Mouse (Mus musculus) 416B (cell line): ENCODE results near the gene Gria2.

Experiments
- DNase-seq: peaks from one replicate; pipeline ENCODE4 v3.0.0; 2011; ENCODE audit warnings: low read depth

Gene Gria2

GRCm38 (mm10) chr3:80775971-80776370 is 26.7 kb downstream of the Gria2 start:
- DNase-seq, result no peak

- DNase-seq, result no peak
Measured at GRCm38 (mm10) chr3:80774005-80774764, 28.4 kb downstream of the Gria2 start.

DNA sequence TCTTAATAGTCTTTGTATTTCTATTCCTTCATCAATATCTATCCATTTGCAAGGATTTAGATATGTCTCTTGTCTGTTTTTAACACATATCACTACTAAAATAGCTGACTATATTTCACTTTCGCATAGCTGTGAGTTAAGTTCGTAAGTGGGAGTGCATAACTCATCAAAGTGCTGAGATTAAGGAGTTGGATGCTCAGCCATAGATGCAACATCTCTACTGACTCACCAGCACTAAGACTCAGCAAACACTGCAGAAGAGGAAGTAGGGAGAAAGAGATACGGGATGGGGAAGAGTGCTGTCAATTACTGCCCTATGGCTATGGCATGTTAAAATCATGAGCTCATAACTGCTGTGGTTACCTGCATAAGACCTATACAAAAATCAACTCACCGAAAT is 29.4 kb downstream of the Gria2 start:
- DNase-seq, result no peak

DNA sequence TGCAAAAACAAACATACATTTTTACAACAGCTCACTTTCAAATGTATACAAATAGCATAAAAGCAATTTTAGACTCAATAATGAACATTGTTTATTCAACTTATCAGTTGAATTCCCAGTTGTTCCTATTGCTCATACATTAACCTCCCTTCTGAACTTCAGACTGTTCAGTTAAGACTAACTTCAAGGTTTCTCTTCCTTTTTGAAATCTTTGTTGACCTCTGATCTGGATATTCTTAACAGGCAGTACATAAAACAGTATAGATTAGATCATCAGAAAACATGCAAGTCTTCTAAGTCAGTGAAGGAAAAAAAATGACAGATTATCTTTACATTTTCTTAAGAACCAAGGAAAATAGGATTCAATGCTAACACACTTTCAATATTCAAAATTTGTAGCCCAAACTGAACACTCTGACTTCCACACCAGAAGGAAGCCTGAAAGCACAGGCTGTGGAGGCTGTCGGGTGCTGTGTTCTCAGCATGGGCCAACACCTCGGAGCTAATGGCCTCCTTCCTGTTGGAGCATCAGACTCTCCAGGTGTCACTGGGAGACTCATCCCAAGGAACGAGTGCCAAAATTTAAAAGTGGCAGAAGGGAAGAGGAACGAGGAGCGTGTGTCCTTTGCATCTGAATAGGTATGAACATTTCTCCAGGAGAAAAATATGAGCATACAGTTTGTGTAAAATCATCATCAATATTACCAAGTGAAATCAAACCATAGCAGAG is 33.0 kb downstream of the Gria2 start:
- DNase-seq, result no peak

- no peak for DNase-seq
Measured at GRCm38 (mm10) chr3:80758955-80759354, 43.7 kb downstream of the Gria2 start.

GRCm38 (mm10) chr3:80758363-80758762 is 44.3 kb downstream of the Gria2 start:
- no peak for DNase-seq

GRCm38 (mm10) chr3:80750786-80751185 is 51.8 kb downstream of the Gria2 start:
- no peak for DNase-seq

GRCm38 (mm10) chr3:80725205-80725604 is 77.4 kb downstream of the Gria2 start:
- DNase-seq, result no peak

GRCm38 (mm10) chr3:80713123-80713522 is 89.5 kb downstream of the Gria2 start:
- no peak for DNase-seq

DNA sequence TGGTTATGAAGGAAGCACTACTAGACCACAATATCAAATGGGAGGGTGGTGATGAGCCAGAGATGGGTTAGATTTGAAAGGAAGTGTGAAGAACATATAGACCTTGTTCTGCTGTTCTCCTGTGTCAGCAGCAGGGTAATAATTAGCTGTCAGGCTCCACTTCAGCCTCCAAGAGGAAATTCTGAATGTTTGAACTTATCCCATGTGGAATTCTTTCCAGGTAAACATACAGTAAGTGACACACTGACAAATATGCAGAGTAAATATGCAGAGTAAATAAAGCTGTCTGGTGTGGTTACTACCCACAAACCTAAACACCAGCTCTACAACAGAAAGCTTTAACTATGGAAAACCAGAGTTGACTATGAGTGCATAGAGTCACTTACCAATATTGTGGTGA is 93.6 kb downstream of the Gria2 start:
- DNase-seq, result no peak

DNA sequence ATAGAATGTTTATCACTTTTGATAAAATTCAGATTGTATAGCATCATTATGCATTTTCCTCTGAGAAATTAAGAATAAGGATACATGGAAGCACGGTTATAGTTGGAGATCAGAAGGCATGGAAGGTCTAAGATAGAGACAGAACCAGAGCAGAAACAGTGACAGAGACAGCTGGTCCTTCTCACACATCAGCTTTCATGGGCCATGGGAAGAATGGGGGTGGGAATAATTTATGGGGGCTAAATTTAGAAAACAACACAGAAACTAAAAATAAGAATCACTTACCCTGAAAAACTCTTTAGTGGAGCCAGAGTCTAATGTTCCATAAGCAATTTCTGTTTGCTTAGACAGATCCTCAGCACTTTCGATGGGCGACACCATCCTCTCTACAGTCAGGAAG is 100.5 kb downstream of the Gria2 start:
- no peak for DNase-seq

- no peak for DNase-seq
Measured at GRCm38 (mm10) chr3:80697523-80697922, 105.1 kb downstream of the Gria2 start.

- DNase-seq, result no peak
Measured at GRCm38 (mm10) chr3:80694965-80695364, 107.7 kb downstream of the Gria2 start.

DNA sequence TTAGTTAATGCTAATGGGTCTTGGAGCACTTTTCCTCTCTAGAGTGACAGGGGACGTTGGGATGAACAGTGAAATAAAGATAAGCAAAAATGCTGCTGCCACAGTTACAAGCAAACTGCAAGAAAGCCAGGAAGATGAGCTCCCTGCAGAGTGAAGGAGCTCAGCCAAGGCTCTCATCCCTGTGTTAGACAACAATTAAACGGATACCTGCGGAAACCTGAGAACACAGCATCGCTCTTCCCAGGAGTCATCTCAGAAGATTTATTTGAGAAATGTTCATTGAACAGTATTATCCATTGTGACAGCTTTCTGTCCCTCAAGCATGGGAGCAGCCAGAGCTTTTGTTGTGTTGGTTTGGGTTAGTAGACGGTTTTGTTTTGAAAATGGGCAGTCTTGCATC is 137.5 kb downstream of the Gria2 start:
- no peak for DNase-seq

DNA sequence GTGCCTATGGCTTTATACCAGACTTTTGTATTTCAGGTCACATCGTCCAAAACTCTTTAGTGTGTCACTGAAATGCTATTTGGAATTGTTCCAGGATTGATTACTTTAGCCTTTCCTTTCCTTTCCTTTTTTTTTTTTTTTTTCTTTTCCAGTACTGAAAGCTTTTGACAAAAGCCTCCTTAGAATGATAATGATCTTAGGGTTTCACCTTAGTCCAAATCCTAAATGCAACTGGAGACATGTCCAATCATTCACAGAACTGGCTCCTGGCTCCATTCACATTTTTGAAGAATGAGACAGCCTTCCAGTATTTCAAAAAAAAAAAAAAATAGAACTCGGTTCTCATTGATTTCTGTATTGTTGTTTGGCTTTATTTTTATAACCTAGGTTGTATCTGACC is 139.3 kb downstream of the Gria2 start:
- no peak for DNase-seq

GRCm38 (mm10) chr3:80661838-80662237 is 140.8 kb downstream of the Gria2 start:
- no peak for DNase-seq

- DNase-seq, result no peak
Measured at GRCm38 (mm10) chr3:80652213-80652612, 150.4 kb downstream of the Gria2 start.
